In the genomic region with DNA sequence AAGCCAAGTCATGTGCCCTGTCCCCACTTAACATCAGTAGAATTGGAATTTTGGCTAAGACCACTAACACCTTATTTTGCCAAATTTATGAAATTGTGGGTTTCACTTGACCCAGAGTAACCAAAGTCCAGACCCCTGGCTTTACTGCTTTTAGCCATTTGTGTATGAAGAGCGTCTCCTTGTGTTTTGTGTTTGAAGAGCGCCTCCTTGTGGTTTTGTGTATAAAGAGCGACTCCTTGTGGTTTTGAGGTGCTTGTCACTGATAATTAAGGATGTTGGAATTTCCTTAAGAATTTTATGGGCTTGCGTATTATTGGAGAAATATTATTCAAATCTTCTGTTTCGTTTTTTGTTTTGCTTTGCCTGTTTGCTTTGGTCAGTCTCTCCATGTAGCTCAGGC, we compare ENCODE assay signal across 8 mouse cellular contexts. TPM values are rescaled to one million over a fixed set of nuclear protein-coding genes. Genes with fewer than 3 reads are reported as not detected.
A peak's percentile ranks its signal among the peaks of the same experiment; 100 is the strongest.
DNase-seq lines count a peak whose midpoint lies in the region; ATAC-seq lines count a peak whose summit lies in the region.

No protein-coding gene starts in this region.

- DNase-seq in hindbrain, embryonic 11.5 days (ENCODE audit: low spot score) = peak; percentile 67
- peak; percentile 69 for DNase-seq in 416B (ENCODE audit: low read depth)
- peak; percentile 74 for DNase-seq in NIH3T3 (ENCODE audit: low read depth)
- DNase-seq in telencephalon, adult 2 months (ENCODE audit: low read depth, low spot score) = peak; percentile 23
- no peak for DNase-seq in ovary, adult 18-20 months (ENCODE audit: low spot score)

- no peak overlapping the region for H3K27ac ChIP-seq in hindbrain, embryonic 11.5 days (ENCODE audit: low read depth, low read length)
- no peak overlapping the region for H3K27ac ChIP-seq in hindbrain, embryonic 13.5 days
- H3K27ac ChIP-seq in hindbrain, embryonic 12.5 days = no peak overlapping the region

- peaks cover 10% of the 10 kb centered on the region; the same call in 1 of the 2 replicates for H3K36me3 ChIP-seq in hindbrain, embryonic 11.5 days (ENCODE audit: control insufficient read depth, insufficient read depth, low read length)
- peaks cover 75% of the 10 kb centered on the region for H3K36me3 ChIP-seq in hindbrain, embryonic 13.5 days
- H3K36me3 ChIP-seq in hindbrain, embryonic 12.5 days = peaks cover 71% of the 10 kb centered on the region

- no peak for ATAC-seq in hindbrain, embryonic 11.5 days (ENCODE audit: low FRiP score)
- no peak for ATAC-seq in hindbrain, embryonic 13.5 days (ENCODE audit: low FRiP score)
- ATAC-seq in inflammation-experienced regulatory T-cells, adult 6 months = peak; percentile 46
- ATAC-seq in hindbrain, embryonic 12.5 days (ENCODE audit: low FRiP score) = no peak

- no peak overlapping the region for H3K9ac ChIP-seq in hindbrain, embryonic 11.5 days (ENCODE audit: low read depth, low read length)
- H3K9ac ChIP-seq in hindbrain, embryonic 13.5 days = no peak overlapping the region
- H3K9ac ChIP-seq in hindbrain, embryonic 12.5 days = no peak overlapping the region

- H3K9me3 ChIP-seq in hindbrain, embryonic 11.5 days (ENCODE audit: control insufficient read depth, low read length) = no peaks in the 10 kb centered on the region
- no peaks in the 10 kb centered on the region for H3K9me3 ChIP-seq in hindbrain, embryonic 13.5 days
- no peaks in the 10 kb centered on the region for H3K9me3 ChIP-seq in hindbrain, embryonic 12.5 days (replicated peaks)

- no peaks in the 10 kb centered on the region for H3K27me3 ChIP-seq in hindbrain, embryonic 11.5 days (ENCODE audit: control insufficient read depth, insufficient read depth, low read length)
- no peaks in the 10 kb centered on the region for H3K27me3 ChIP-seq in hindbrain, embryonic 13.5 days
- H3K27me3 ChIP-seq in hindbrain, embryonic 12.5 days = no peaks in the 10 kb centered on the region

- 52% methylated on average over 5 of the region's 5 CpGs for WGBS in hindbrain, embryonic 11.5 days
- WGBS in hindbrain, embryonic 13.5 days = 55% methylated on average over 5 of the region's 5 CpGs
- WGBS in hindbrain, embryonic 12.5 days = 53% methylated on average over 5 of the region's 5 CpGs

- no peaks in the 10 kb centered on the region for H3K4me1 ChIP-seq in hindbrain, embryonic 11.5 days (replicated peaks; ENCODE audit: control insufficient read depth, insufficient read depth, low read length)
- no peaks in the 10 kb centered on the region for H3K4me1 ChIP-seq in hindbrain, embryonic 13.5 days (replicated peaks)
- no peaks in the 10 kb centered on the region for H3K4me1 ChIP-seq in hindbrain, embryonic 12.5 days

- no peak overlapping the region for H3K4me2 ChIP-seq in hindbrain, embryonic 11.5 days (replicated peaks; ENCODE audit: low read depth, low read length)
- no peak overlapping the region for H3K4me2 ChIP-seq in hindbrain, embryonic 13.5 days
- no peak overlapping the region for H3K4me2 ChIP-seq in hindbrain, embryonic 12.5 days (replicated peaks)

- no peak overlapping the region for H3K4me3 ChIP-seq in hindbrain, embryonic 11.5 days (ENCODE audit: low read depth, low read length)
- no peak overlapping the region for H3K4me3 ChIP-seq in hindbrain, embryonic 13.5 days
- no peak overlapping the region for H3K4me3 ChIP-seq in hindbrain, embryonic 12.5 days

RNA-seq across cellular contexts. Expression of a gene that starts 11.0 kb away (rescaled TPM):
- polyA plus RNA-seq in hindbrain, embryonic 11.5 days (2014; fragmentation: Nextera tagmentation; extraction: Ambion mirVana) = 120 and 127 TPM in 2 replicates
- polyA plus RNA-seq in hindbrain, embryonic 13.5 days (2015; fragmentation: Nextera tagmentation; extraction: Ambion mirVana) = 96.3 and 96.8 TPM in 2 replicates
- polyA plus RNA-seq in inflammation-experienced regulatory T-cells, adult 6 months (2017; shearing (Covaris generic)) = 10 to 100 TPM; 60.4 to 73.5 (median 62.2) TPM
- 100 and 111 TPM in 2 replicates for polyA plus RNA-seq in hindbrain, embryonic 12.5 days (2016; fragmentation: Nextera tagmentation; extraction: Ambion mirVana)
